Mouse (Mus musculus) lung, postnatal 10 days (tissue): ENCODE results near the gene Adat1.

Source experiments
- DNase-seq: peaks from one replicate; pipeline ENCODE4 v3.0.0; 2021

The Adat1 gene

GRCm38 (mm10) chr8:111937184-111937583 lies 54.9 kb downstream of the Adat1 start:
- no peak for DNase-seq

DNA sequence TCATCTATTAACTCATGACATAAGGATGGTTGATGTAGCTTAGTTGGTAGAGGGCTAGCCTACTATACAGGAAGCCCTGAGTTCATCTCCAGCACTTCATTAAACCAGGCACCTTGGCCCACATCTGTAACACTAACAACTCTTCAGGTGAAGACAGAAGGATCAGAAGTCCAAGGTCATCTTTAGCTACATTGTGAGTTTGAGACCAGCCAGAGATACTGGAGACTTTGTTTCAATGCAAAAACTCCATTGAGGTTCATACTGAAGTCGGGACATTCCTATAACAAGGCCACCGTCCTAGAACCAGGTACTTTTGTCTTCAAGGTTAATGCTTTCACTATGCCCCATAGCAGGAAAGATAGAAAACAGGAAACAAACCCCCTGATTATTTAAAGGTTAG lies 57.9 kb downstream of the Adat1 start:
- no peak for DNase-seq

DNA sequence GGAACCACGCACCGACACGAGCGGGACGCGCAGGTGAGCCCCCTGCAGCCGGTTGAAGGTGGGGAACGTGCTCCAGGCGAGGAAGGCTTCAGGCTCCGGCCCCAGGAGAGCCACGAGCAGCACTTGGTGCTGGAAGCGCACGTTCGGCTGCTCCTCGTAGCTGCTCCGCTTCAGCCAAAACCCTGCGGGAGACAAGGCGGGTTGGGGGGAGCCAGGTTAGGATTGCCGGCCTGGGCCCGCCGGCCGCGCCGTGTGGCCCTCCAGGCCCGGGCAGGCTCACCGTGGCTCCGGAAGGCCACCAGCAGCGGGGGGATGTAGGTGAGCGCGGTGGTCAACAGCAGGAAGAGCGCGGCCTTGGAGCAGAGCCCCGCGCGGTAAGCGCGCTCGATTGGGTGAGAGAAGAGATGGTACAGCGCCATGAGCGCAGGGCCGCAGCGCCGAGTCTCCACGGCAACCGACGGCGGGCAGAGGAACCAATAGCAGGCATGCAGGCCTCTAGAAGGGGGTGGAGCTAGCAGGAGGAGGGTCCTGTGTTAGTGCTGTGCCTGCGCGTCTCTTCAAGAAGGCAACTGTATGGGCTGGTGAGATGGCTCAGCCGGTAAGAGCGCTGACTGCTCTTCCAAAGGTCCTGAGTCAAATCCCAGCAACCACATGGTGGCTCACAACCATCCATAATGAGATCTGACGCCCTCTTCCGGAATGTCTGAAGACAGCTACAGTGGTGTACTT lies 58.6 kb downstream of the Adat1 start, which contains the start of gene Tmem231:
TSS of gene Tmem231 (minus strand) at position 534 of the 729 bp plus-strand sequence.
- peak; percentile 96 for DNase-seq

GRCm38 (mm10) chr8:111932580-111933336 lies 59.3 kb downstream of the Adat1 start:
- DNase-seq = peak; percentile 86

GRCm38 (mm10) chr8:111931721-111932120 lies 60.4 kb downstream of the Adat1 start:
- no peak for DNase-seq

GRCm38 (mm10) chr8:111929648-111930344 lies 62.3 kb downstream of the Adat1 start:
- no peak for DNase-seq

DNA sequence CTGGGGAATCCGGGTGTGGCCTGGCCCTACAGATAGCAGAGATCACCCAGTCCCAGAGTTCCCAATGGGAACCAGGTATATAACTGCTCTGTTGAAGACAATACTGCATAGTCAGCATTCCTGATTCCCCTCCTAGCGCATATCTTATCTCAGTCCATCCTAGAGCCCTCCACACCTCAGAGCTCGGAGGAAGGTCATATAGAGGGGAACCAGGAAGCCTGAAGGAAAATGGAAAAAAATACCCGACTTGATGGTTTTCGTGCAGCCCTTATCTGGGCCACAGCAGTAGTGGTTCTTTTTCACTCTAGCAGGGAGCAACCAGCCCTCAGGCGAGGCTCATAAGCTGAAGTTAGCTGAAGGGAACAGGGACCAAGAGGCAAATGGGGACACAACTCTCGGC lies 67.1 kb downstream of the Adat1 start:
- DNase-seq = no peak

DNA sequence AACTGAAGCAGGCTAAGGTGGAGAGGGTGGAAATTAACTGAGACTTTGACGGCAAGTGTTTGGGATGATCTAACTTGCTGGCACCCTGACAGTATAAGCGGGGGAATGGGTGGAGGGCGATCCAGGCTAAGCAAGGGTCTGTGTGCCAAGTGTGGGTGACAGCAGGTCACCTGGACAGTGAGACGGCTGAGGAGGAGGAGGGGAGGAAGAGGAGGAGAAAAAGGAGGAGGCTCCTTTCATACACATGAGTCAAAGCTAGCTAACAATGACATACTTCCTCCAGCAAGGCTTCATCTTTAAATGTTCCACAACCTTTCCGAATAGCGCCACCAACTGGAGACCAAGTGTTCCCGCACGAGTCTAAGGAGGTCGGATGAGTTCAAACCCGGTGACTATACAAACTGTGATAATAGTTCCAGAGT lies 68.7 kb downstream of the Adat1 start:
- peak; percentile 78 for DNase-seq

DNA sequence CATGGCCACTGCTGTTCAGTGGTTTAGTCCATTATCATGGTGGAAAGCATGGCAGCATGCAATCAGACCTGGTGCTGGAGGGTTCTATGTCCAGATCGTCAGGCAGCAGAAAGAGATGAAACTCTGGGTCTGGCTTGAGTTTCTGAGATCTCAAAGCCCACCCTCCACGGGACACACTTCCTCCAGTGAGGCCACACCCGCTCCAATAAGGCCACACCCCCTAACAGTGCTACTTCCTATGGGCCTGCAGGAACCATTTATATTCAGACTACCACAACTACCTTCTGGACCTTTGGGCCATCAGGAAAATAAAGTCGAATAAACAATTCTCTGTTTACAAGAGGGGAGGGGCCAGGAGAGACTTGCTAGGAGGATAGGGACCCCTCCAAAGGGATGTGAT lies 71.1 kb downstream of the Adat1 start:
- no peak for DNase-seq

- DNase-seq = no peak
Measured at GRCm38 (mm10) chr8:111919663-111920062, 72.4 kb downstream of the Adat1 start.
